Mouse (Mus musculus): ENCODE results near the gene Leng8.
"Not testable (repeated sequence)": the region's sequence is repeated elsewhere in the genome, so short reads cannot be mapped to it uniquely, and the experiment has no call there.

DNA sequence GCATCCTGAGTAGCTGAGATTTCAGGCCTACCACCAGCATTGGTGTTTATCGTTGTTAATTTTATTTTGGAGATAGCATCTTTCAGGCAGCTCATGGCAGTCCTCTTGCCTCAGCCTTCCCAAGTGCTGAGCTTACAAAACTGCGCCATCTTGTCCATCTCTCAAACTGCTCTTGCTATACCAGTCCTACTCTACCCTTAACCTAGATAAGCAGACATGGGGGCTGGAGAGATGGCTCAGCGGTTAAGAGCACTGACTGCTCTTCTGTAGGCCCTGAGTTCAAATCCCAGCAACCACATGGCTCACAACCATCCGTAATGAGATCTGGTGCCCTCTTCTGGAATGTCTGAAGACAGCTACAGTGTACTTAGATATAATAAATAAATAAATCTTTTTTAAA, 24.8 kb downstream of the Leng8 start:
- not testable (repeated sequence) for TF ChIP-seq CTCF (conservative IDR thresholded peaks at IDR 0.05; ENCODE audit: low read length); NANOG (IDR thresholded peaks at IDR 0.05; ENCODE audit: borderline replicate concordance, low read length)

Data from E14TG2a.4 (cell line).